Mouse (Mus musculus) adipose tissue, adult 10 weeks (tissue): ENCODE results near the gene Mex3b. TPM values are rescaled to one million over a fixed set of nuclear protein-coding genes. Genes with fewer than 3 reads are reported as not detected.

Experiments used
- polyA plus RNA-seq: library from polyadenylated mRNA; stranded (reverse); fragments of 350-450 nt; fragmentation: Illumina TruSeq; extraction: RNeasy Lipid Tissue Mini Kit (QIAGEN cat#74804); gene quantifications from one replicate; pipeline ENCODE4 v1.2.3, GENCODE M21; 2014; ENCODE audit warnings: low read depth, low replicate concordance

Mex3b gene
- 1.6 TPM for polyA plus RNA-seq

GRCm38 (mm10) chr7:82867271-82868121 is at the start of gene Mex3b:
TSS of gene Mex3b (plus strand) at chr7:82867333.

Other genes starting within 250 kb of the Mex3b start
- gene Saxo2, start 218.8 kb upstream of the Mex3b start, polyA plus RNA-seq, result 5.3 TPM
- 10.2 TPM for gene Efl1, start 218.7 kb upstream of the Mex3b start, polyA plus RNA-seq